Mouse (Mus musculus): ENCODE results near the gene Pigp.

The Pigp gene

GRCm38 (mm10) chr16:94323681-94324080 lies 48.0 kb downstream of the Pigp start:
- DNase-seq (ENCODE audit: low read depth, low spot score) = no peak

- peak; percentile 66 for DNase-seq (ENCODE audit: low read depth, low spot score)
These were observed 51.4 kb downstream of the Pigp start for GRCm38 (mm10) chr16:94320223-94320622.

- no peak for DNase-seq (ENCODE audit: low read depth, low spot score)
These were observed 53.9 kb downstream of the Pigp start for GRCm38 (mm10) chr16:94317752-94318151.

- no peak for DNase-seq (ENCODE audit: low read depth, low spot score)
These were observed 56.4 kb downstream of the Pigp start for GRCm38 (mm10) chr16:94315215-94315614.

GRCm38 (mm10) chr16:94314626-94315025 lies 57.0 kb downstream of the Pigp start:
- no peak for DNase-seq (ENCODE audit: low read depth, low spot score)

GRCm38 (mm10) chr16:94313229-94314030 lies 58.2 kb downstream of the Pigp start, which contains the start of gene Hlcs:
Hlcs (minus strand) TSS chr16:94313571.
- DNase-seq (ENCODE audit: low read depth, low spot score) = peak; percentile 99

GRCm38 (mm10) chr16:94312663-94313228 lies 58.9 kb downstream of the Pigp start:
- peak; percentile 96 for DNase-seq (ENCODE audit: low read depth, low spot score)

- peak; percentile 15 for DNase-seq (ENCODE audit: low read depth, low spot score)
These were observed 59.7 kb downstream of the Pigp start for GRCm38 (mm10) chr16:94311931-94312330.

- DNase-seq (ENCODE audit: low read depth, low spot score) = no peak
These were observed 60.2 kb downstream of the Pigp start for GRCm38 (mm10) chr16:94311416-94311815.

GRCm38 (mm10) chr16:94309025-94309424 lies 62.6 kb downstream of the Pigp start:
- no peak for DNase-seq (ENCODE audit: low read depth, low spot score)
